Mouse (Mus musculus) limb, embryonic 14.5 days (tissue): ENCODE data around the gene Pacs1. TPM values are rescaled to one million over a fixed set of nuclear protein-coding genes. Genes with fewer than 3 reads are reported as not detected.
A peak's percentile ranks its signal among the peaks of the same experiment; 100 is the strongest.

Source experiments
- ATAC-seq: fragments of 200-750 bp; cut with Nextera tagmentation; 2 replicates; pipeline ENCODE4 v1.8.0; 2017; ENCODE audit warnings: low read depth, moderate number of reproducible peaks, moderate TSS enrichment; ENCODE audit not compliant: low FRiP score
- DNase-seq: peaks from one replicate; pipeline ENCODE4 v3.0.0-alpha.2; 2015; ENCODE audit warnings: low spot score
- H3K27ac ChIP-seq: fragments of 300-500 bp; sonication (generic); replicated peaks from 2 replicates; pipeline ENCODE4 v1.5.1; 2014; ENCODE audit warnings: low read depth, mild to moderate bottlenecking, low read length, moderate library complexity, mixed read lengths
- H3K27me3 ChIP-seq: fragments of 300-500 bp; sonication (generic); 2 replicates; pipeline ENCODE4 v1.6.1; 2014; ENCODE audit warnings: low read length, mixed read lengths; ENCODE audit not compliant: control insufficient read depth, insufficient read depth
- H3K36me3 ChIP-seq: fragments of 300-500 bp; sonication (generic); 2 replicates; pipeline ENCODE4 v1.6.1; 2014; ENCODE audit warnings: mild to moderate bottlenecking, low read length, moderate library complexity, mixed read lengths; ENCODE audit not compliant: control insufficient read depth, insufficient read depth
- H3K4me1 ChIP-seq: fragments of 300-500 bp; sonication (generic); 2 replicates; pipeline ENCODE4 v1.6.1; 2014; ENCODE audit warnings: antibody characterized with exemption, low read length, mixed read lengths; ENCODE audit not compliant: control insufficient read depth, insufficient read depth
- H3K4me2 ChIP-seq: fragments of 300-500 bp; sonication (generic); replicated peaks from 2 replicates; pipeline ENCODE4 v1.6.1; 2014; ENCODE audit warnings: low read depth, mild to moderate bottlenecking, low read length, moderate library complexity; ENCODE audit not compliant: severe bottlenecking
- H3K4me3 ChIP-seq: fragments of 300-500 bp; sonication (generic); replicated peaks from 2 replicates; pipeline ENCODE4 v1.5.1; 2014; ENCODE audit warnings: low read length
- H3K9ac ChIP-seq: fragments of 300-500 bp; sonication (generic); 2 replicates; pipeline ENCODE4 v1.6.1; 2014; ENCODE audit warnings: mild to moderate bottlenecking, low read depth, low read length, moderate library complexity; ENCODE audit not compliant: severe bottlenecking
- H3K9me3 ChIP-seq: fragments of 300-500 bp; sonication (generic); 2 replicates; pipeline ENCODE4 v1.6.1; 2016; ENCODE audit warnings: low read length; ENCODE audit not compliant: control insufficient read depth
- POLR2A ChIP-seq: fragments of 200-500 bp; IDR thresholded peaks from 2 replicates; pipeline ENCODE4 v1.8.0; 2012; ENCODE audit warnings: inconsistent platforms, mild to moderate bottlenecking, moderate library complexity, borderline replicate concordance; ENCODE audit not compliant: insufficient read depth, insufficient read length; ENCODE audit errors: extremely low read depth
- WGBS: fragments of 180-500 bp; shearing (Covaris S2); extraction: QIAGEN DNeasy Blood & Tissue Kit; methylation state at CpG from one replicate; pipeline ENCODE4 v1.1.7; 2014; 5-methylcytosine and 5-hydroxymethylcytosine counted together
- polyA plus RNA-seq, 2 experiments: library from polyadenylated mRNA; depleted of rRNA in 1 of 2; stranded (reverse) in 1 of 2; unstranded in 1 of 2; fragments of >200 nt; fragmentation: Nextera tagmentation in 1 of 2; extraction: Ambion mirVana in 1 of 2; gene quantifications; 2 replicates each; pipeline versions ENCODE4 v1.2.1 to v1.2.3; 2012 to 2014

Gene Pacs1
- polyA plus RNA-seq, 2 experiments, result 30.7 to 42.0 TPM

DNA sequence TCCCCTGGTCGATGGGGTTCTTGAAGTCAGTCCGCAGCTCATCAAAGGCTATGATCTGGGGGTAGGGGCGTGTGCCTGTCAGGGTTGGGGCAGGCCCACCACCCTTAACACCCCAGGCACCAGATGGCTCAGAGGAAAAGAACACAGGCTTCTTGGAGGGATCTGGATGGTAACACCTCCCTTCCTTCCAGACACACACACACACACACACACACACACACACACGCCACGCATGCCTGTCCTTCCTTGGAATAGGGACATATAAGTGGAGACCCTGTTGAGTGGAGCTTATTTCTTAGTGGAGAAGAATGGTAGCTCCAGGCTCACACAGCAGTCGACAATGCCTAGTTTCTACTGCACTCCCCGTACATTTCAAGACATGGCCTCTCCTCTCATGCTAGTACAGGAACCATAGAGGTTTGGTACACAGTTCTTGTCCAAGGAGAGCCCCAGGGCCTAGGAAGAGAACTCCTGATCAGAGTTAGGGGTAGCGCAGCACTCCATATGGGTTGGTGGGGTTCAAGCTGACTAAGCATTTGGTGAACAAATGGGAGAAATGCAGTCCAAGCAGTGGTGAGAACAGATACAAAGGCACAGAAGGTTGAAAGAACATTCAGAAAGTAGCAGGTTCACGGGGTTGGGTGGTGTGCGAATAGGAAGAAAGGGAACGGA, 178.0 kb downstream of the Pacs1 start:
- H3K4me3 ChIP-seq, result no peak overlapping the region; the same call in 1 of the 2 replicates
- H3K4me1 ChIP-seq, result peaks cover 38% of the 10 kb centered on the region
- WGBS, result 45% methylated on average over 11 of the region's 11 CpGs

GRCm38 (mm10) chr19:5094243-5094632, 178.7 kb downstream of the Pacs1 start:
- ATAC-seq (peak; percentile 56), DNase-seq (peak; percentile 87)
- H3K9me3 ChIP-seq, result no peaks in the 10 kb centered on the region
- H3K36me3 ChIP-seq, result peaks cover 43% of the 10 kb centered on the region
- peaks cover 41% of the 10 kb centered on the region for H3K4me1 ChIP-seq
- TF ChIP-seq POLR2A, result no peak
- peak overlapping the region; percentile 35 for H3K4me2 ChIP-seq
- WGBS, result under 1% methylated on average over 21 of the region's 21 CpGs
- no peak overlapping the region for H3K9ac ChIP-seq
- no peak overlapping the region for H3K27ac ChIP-seq
- H3K27me3 ChIP-seq, result no peaks in the 10 kb centered on the region
- no peak overlapping the region; the same call in 1 of the 2 replicates for H3K4me3 ChIP-seq

More for the DNA sequence above, 178.0 kb downstream of the Pacs1 start:
- Histone ChIP-seq H3K27me3 (no peaks in the 10 kb centered on the region), H3K36me3 (peaks cover 44% of the 10 kb centered on the region), H3K9ac (no peak overlapping the region), H3K27ac (0 out of 2 replicates have a peak overlapping the region, but pooled peaks have one; percentile 26), H3K4me2 (peak overlapping the region; percentile 35), H3K9me3 (no peaks in the 10 kb centered on the region)
- TF ChIP-seq POLR2A, result no peak
- ATAC-seq (no peak; the same call in 1 of the 2 replicates), DNase-seq (no peak)

DNA sequence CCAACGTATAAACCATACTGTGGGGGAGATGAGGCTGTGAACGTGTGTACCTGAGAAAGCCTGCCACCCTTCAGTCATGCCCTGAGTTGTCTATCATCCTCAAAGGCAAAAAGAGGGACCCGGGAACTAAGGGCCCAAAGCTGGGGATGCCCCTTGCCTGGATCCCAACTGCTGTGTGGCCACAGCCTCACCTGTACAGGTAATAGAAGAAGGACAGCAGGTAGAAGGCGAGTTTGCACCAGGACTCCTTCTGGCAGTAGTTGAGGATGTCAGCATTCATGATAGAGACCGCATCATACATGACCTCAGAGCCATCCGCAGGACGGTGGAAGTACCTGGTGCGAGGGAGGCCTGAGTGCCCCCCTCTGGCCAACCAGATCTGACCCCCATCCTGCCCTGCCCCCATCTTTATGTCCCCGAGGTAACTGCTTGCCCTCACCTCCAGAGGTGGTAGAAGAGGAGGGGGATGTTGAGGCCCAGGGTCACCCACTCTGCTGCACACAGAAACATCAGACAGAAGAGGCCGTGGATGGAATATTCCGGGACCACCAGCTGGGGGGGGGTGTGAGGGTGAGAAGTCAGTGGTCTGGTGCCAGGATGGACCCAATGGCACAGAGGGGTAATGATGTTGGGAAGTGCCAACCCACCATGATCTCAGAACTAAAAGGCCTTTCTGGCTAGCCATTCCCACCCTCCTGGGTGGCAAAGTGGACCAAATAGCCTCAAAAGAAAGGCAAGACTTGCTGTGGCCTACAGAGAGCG, 179.3 kb downstream of the Pacs1 start:
- Histone ChIP-seq H3K4me2 (no peak overlapping the region), H3K9ac (no peak overlapping the region), H3K4me1 (peaks cover 44% of the 10 kb centered on the region), H3K27ac (no peak overlapping the region), H3K27me3 (no peaks in the 10 kb centered on the region), H3K4me3 (no peak overlapping the region), H3K9me3 (no peaks in the 10 kb centered on the region), H3K36me3 (peaks cover 44% of the 10 kb centered on the region)
- ATAC-seq (no peak), DNase-seq (no peak)
- no peak for TF ChIP-seq POLR2A
- 72% methylated on average over 12 of the region's 12 CpGs for WGBS

DNA sequence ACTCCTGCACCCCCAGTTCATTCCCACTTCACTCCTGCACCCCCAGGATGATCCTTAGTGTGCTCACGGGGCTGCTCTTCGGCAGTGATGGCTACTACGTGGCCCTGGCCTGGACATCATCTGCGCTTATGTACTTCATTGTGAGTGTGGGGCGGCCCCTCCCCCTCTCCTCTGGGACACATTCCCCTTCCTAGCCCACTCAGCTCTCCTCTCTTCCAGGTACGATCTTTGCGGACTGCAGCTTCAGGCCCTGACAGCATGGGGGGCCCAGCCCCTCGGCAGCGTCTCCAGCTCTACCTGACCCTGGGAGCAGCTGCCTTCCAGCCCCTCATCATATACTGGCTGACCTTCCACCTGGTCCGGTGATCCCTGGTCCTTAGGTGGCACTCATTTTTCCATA, 180.8 kb downstream of the Pacs1 start:
- DNase-seq (no peak), ATAC-seq (no peak)
- no peak for TF ChIP-seq POLR2A
- WGBS, result 84% methylated on average over 10 of the region's 10 CpGs
- H3K27me3 ChIP-seq, result no peaks in the 10 kb centered on the region
- no peaks in the 10 kb centered on the region for H3K9me3 ChIP-seq
- no peak overlapping the region for H3K9ac ChIP-seq
- H3K4me3 ChIP-seq, result no peak overlapping the region
- no peak overlapping the region for H3K4me2 ChIP-seq
- H3K27ac ChIP-seq, result no peak overlapping the region
- H3K4me1 ChIP-seq, result peaks cover 43% of the 10 kb centered on the region
- H3K36me3 ChIP-seq, result peaks cover 44% of the 10 kb centered on the region

- Histone ChIP-seq H3K4me1 (peaks cover 17% of the 10 kb centered on the region), H3K36me3 (peaks cover 44% of the 10 kb centered on the region), H3K27me3 (peaks cover 22% of the 10 kb centered on the region), H3K9ac (peak overlapping the region; percentile 72; the same call in 1 of the 2 replicates), H3K4me3 (peak overlapping the region; percentile 84), H3K27ac (no peak overlapping the region), H3K4me2 (peak overlapping the region; percentile 81), H3K9me3 (no peaks in the 10 kb centered on the region)
- 88% methylated on average over 4 of the region's 4 CpGs for WGBS
- DNase-seq (no peak), ATAC-seq (no peak)
- no peak for TF ChIP-seq POLR2A
Observed at GRCm38 (mm10) chr19:5089324-5089723, 183.6 kb downstream of the Pacs1 start.
